Mouse (Mus musculus): Measurements from ENCODE around the gene Efcab9. TPM values are rescaled to one million over a fixed set of nuclear protein-coding genes. Genes with fewer than 3 reads are reported as not detected.

Efcab9 gene
- total RNA-seq, 2 experiments from 2014 or later = 0.75 to 1.4 TPM

DNA sequence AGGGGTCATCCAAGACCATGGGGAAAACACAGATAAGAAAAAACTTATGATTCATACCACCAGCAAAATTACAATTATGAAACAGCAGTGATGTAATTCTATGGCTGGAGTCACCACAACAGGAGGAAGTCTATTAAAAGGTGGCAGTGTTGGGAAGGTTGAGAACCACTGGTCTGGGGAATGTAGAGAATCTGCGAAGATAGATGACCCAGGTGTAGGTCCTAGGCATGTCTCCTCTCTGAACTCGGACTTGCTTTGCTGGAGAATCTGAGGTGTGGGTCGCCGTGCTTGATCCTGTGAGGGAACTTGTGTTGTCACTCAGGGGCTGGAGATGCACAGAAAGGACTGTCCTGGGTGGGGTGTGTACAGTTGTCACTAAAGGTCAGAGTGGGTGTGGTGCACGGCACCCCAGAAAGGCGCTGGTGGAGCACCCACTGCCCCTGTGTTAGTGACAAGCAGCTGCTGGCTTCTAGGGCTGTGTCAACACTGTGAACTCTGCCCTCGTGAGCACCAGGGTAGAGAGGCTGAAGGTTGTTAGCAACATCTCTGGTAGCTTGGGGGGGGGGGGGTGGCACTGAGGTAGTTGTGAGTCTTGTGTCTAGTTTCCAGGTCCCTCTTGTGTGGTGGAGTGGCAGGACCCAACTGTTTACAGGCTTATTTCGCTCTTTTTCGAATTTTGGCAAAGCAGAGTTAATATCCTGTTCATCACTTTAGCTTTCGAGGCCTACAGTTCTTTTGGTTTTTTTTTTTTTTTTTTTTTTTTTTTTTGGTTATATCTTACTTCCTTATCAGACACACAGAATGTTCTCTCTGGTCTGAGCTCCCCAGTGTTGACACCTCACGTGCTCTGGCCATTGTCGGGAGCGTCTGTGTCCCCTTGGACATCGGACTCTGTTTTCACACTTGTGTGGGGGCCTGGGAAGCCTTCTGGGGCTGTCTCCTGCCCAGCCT, 22.5 kb upstream of the Efcab9 start:
- Histone ChIP-seq H3K4me3 (no peak overlapping the region), H3K27ac (no peak overlapping the region)
- no peak for DNase-seq (ENCODE audit: extremely low spot score in 1 of 2, low spot score in 2 of 2)
- intact Hi-C loops (cut with DNase I) = no loop called here
- TF ChIP-seq CTCF (IDR thresholded peaks at IDR 0.05) = no peak

DNA sequence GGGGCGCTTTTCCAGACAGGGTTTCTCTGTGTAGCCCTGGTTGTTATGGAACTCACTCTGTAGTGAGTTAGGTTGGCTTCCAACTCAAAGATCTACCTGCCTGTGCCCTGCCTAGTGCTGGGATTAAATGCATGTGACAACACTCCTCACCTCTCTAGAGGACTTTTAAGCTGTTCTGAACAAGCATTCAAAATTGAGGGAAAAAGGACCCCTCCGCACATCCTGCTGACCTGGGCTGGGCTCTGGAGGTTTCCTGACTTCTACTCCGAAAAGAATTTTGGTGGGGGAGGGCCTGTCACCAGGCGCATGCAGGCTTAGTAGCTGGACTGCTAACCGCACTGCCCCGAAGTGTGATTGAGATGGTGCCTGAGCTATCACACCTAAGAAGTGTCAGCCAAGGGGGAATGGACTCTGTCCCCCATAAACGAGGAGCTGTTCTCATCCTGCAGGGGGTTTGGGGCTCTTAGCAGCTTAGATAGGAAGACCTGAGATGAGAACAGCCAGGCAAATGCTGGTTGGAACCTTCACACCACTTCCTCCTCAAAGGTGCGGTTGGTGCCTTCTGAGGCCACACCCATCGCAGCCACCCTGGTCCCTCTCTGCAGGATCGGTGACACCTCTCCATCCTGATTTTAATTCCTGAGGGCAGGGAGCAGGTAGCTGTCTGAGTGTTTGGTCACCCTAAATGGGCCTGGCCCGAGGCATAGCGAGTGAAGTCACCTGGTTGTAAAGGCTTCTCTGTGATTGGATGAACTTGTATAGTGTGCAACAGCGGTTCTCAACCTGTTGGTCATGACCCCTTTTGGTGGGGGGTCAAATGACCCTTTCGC, 21.6 kb upstream of the Efcab9 start:
- intact Hi-C loops (cut with DNase I) = no loop called here
- no peak overlapping the region for H3K4me3 ChIP-seq
- no peak for DNase-seq (ENCODE audit: extremely low spot score in 1 of 2, low spot score in 2 of 2)
- TF ChIP-seq CTCF (IDR thresholded peaks at IDR 0.05) = no peak
- H3K27ac ChIP-seq = no peak overlapping the region

DNA sequence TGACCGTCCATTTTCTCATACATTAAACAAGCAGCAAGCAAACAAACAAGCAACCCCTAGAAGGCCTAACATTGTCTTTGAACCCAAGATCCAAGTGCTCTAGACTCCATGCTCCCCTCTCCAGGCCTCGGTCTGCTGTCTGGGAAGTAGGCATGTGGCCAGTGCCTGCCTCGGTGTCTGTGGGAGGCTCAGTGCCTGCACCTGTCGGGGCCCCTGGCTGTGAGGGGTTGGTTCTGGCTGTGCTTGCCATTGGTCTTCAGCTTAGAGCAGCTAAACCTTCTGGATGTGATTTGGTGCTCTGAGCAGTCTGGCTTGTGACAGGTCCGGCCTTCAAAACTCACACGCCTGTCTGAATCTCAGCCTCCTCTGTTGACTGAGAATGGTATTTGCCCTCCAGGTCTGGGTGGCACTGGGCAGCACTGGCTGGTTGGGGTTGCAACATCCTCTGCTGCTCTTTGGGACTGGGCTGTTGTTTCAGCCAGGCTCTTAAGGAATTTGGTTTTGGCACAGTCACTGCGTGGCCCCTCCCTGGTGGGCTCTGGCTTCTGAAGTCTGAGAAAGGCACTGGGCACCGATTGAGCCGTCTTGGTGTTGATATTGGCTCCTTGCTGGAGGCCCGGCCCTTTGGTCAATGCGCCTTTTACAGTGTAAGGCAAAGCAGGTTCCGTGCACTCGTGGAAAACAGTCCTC, 20.7 kb upstream of the Efcab9 start:
- H3K27ac ChIP-seq = no peak overlapping the region
- intact Hi-C loops (cut with DNase I) = no loop called here

DNA sequence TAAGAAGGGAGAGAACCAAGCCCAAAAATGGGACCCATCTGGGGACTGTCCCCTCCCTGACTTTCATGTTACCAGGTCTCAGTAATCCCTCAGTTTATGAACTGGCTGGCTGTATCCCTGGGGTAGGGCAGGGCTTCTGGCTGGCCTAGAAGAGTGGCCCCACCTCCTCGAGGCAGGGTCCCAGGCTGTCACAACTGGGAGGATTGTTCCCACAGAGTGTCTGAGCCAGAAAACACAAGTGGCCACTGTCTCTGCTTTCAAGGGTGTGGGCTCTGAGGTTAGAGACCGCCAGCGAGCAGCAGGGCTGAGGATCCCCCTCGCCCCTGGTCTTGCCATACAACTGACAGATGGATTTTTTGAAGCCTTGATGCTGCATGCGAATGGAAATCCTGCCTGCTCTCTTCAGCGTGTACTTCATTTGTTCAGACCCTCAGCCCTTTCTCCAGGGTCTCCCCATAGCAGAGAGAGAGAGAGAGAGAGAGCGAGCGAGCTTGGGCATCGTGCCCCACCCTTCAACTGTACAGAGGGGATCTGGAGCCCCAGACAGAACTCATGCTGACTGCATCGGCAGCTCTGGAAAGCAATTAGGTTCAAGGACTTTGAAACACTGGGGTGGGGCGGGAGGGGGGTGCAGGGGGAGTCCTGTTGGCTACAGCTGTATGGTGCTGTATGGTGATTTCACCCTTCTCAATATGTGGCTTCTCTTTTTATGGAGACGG, 19.9 kb upstream of the Efcab9 start:
- TF ChIP-seq CTCF (IDR thresholded peaks at IDR 0.05) = no peak
- intact Hi-C loops (cut with DNase I) = no loop called here
- Histone ChIP-seq H3K27ac (no peak overlapping the region), H3K4me3 (no peak overlapping the region)
- peak in 1 of 2 experiments; percentile 29 for DNase-seq (ENCODE audit: extremely low spot score in 1 of 2, low spot score in 2 of 2)

More for the DNA sequence above, 20.7 kb upstream of the Efcab9 start:
- no peak for TF ChIP-seq CTCF (IDR thresholded peaks at IDR 0.05)
- no peak for DNase-seq (ENCODE audit: extremely low spot score in 1 of 2, low spot score in 2 of 2)
- no peak overlapping the region for H3K4me3 ChIP-seq

DNA sequence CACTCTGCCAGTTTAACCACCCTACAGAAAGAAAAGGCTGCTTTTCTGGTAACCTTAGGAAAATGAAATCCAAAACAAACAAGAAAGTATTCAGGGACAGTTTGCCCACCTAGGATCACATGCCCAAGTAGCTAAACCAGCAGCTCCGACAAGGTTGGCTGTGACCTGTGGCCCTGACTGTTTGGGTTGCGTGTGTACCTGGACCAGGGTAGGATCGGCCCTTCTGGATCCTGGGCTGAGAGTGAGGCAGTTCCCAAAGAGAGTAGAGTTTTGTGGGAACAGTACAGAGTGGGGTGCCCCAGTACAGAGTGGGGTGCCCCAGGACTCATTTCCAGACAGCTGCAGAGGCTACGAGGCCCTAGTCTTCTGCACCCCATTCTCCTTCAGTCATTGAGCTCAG, 19.2 kb upstream of the Efcab9 start:
- no peak for DNase-seq (ENCODE audit: extremely low spot score in 1 of 2, low spot score in 2 of 2)
- Histone ChIP-seq H3K4me3 (no peak overlapping the region), H3K27ac (no peak overlapping the region)
- no peak for TF ChIP-seq CTCF (IDR thresholded peaks at IDR 0.05)
- intact Hi-C loops (cut with DNase I) = no loop called here

DNA sequence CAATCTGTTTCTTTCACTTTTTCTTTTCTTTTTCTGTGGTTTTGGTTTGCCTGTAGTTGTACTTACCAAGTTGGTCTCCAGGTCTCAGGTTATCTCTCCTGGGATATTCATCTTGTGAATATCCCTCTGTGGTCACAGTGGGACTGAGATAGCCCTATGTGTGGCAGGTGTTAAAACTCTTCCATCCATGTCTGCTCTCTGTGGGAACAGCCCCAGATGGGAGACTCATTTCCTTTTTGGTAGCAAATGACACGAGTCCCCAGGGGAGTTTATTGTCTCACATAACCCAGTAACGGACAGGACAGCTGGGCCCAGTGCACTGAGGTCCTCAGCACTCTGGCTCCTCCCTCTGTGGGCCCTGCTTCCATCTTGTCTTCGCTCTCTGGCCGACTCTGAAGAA, 18.2 kb upstream of the Efcab9 start:
- H3K4me3 ChIP-seq = no peak overlapping the region
- TF ChIP-seq CTCF (IDR thresholded peaks at IDR 0.05) = no peak
- no peak for DNase-seq (ENCODE audit: extremely low spot score in 1 of 2, low spot score in 2 of 2)
- intact Hi-C loops (cut with DNase I) = no loop called here
- H3K27ac ChIP-seq = no peak overlapping the region

DNA sequence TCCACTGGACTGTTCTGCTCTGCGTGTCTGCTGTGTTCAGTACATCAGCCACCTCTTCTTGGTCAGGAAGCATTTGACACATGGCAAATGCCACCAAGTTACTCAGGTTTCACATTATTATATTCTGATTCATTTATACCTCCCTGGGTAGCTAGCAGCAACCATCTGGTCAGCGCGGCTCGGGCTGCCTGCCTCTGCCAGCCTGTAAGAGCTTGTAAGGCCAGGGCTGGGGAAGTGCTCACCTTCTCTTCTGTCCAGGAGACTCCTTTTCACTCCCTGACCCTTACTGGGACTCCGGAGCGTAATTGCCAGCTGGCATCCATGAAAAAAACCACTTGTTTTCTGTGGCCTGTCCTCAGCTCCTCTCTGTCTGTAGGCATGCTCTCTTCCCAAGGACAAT, 17.4 kb upstream of the Efcab9 start:
- no peak overlapping the region for H3K4me3 ChIP-seq
- H3K27ac ChIP-seq = no peak overlapping the region
- intact Hi-C loops (cut with DNase I) = no loop called here
- no peak for TF ChIP-seq CTCF (IDR thresholded peaks at IDR 0.05)
- no peak for DNase-seq (ENCODE audit: extremely low spot score in 1 of 2, low spot score in 2 of 2)

DNA sequence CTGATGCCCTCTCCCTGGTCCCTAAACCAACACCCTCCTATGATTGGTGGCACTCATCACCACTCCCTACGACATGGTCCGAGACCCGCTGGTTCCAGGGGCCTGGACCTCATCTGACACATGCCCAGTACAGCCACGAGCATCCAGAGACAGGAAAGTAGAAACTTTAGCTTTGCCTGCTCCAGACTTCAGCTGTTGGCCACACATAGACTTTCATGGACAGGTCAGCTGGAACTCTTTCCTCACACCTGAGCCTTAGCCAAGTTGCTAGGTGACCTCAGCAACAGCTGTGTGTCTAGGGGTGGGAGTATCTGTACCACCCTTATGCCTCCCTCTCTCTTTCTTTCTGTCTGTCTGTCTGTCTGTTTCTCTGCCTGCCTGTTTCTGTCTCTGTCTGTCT, 16.4 kb upstream of the Efcab9 start:
- DNase-seq (ENCODE audit: extremely low spot score in 1 of 2, low spot score in 2 of 2) = no peak
- no peak for TF ChIP-seq CTCF (IDR thresholded peaks at IDR 0.05)
- intact Hi-C loops (cut with DNase I) = no loop called here
- no peak overlapping the region for H3K27ac ChIP-seq
- no peak overlapping the region for H3K4me3 ChIP-seq

DNA sequence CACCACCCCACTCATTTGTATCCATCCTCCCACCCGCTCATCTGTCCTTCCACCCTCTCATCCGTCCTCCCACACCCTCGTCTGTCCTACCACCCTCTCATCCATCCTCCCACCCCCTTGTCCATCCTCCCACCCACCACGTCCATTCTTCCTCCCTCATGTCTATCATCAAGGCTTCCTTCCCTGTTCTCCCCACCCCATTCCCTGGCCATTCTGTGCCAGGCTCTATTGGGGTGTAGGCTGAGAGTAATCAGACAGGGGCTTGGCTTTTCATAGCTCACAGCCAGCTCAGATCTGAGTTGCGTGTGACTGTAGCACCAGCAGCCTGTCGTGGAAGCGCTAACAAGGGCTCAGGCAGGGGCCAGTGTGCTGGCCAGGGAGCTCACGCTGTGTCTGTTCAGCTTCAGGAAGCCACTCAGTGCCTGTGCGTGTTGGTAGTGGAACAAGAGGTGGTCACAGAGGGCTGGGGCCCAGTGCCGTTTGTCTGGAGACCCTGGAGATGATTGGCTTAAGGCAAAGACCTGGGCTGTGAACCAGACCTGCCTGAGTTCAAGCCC, 15.6 kb upstream of the Efcab9 start:
- DNase-seq (ENCODE audit: extremely low spot score in 1 of 2, low spot score in 2 of 2) = no peak
- no peak overlapping the region for H3K4me3 ChIP-seq
- intact Hi-C loops (cut with DNase I) = no loop called here
- H3K27ac ChIP-seq = no peak overlapping the region
- TF ChIP-seq CTCF (IDR thresholded peaks at IDR 0.05) = no peak

DNA sequence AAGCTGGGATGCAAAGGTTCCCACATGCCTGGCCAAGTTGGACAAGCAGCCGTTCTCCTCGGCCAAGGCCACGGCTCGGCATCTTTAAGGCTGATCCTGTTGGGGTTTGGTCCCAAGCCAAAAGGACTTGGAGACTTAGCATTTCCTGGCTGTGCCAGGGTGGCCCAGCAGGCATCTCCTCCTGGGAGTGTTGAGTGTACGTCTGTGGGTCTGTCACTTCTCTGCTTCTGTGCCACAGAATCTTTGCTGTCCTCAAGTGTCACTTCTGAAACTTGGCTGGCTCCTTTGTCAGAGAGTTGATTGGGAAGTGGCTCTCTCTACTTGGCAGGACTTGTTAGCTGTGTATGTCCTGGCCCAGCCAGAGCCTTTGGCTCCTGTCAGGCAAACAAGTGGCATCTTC, 14.6 kb upstream of the Efcab9 start:
- no peak overlapping the region for H3K4me3 ChIP-seq
- H3K27ac ChIP-seq = no peak overlapping the region
- no peak for DNase-seq (ENCODE audit: extremely low spot score in 1 of 2, low spot score in 2 of 2)
- intact Hi-C loops (cut with DNase I) = no loop called here
- TF ChIP-seq CTCF (IDR thresholded peaks at IDR 0.05) = no peak

DNA sequence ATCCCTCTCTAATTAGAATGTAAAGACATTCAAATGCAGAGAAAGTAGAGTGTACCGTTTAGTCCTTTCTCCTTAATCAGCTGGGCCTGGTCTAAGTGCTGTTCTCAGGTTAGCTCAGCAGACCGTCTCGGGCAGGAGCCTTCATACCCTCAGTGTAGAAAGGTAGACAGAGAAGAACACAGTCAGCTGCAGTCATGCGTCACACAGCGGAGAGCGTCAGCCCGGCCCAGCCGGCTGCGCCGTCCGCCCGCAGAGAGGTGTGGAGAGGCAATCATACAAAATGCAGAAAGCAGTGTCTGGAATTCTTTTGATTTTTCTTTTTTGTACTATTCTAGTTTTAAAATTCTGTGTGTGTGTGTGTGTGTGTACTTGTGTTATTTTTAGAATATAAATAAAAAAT, 13.7 kb upstream of the Efcab9 start:
- no peak for DNase-seq (ENCODE audit: extremely low spot score in 1 of 2, low spot score in 2 of 2)
- intact Hi-C loops (cut with DNase I) = no loop called here
- Histone ChIP-seq H3K4me3 (no peak overlapping the region), H3K27ac (0 out of 2 replicates have a peak overlapping the region, but pooled peaks have one; percentile 36)
- no peak for TF ChIP-seq CTCF (IDR thresholded peaks at IDR 0.05)

All from left cerebral cortex, adult 2 months (tissue).